Mouse (Mus musculus): ENCODE data around the gene Slc16a1. TPM values are rescaled to one million over a fixed set of nuclear protein-coding genes. Genes with fewer than 3 reads are reported as not detected.

Slc16a1 gene
- polyA plus RNA-seq, 1 experiment from 2014 or later = 4.0 TPM

DNA sequence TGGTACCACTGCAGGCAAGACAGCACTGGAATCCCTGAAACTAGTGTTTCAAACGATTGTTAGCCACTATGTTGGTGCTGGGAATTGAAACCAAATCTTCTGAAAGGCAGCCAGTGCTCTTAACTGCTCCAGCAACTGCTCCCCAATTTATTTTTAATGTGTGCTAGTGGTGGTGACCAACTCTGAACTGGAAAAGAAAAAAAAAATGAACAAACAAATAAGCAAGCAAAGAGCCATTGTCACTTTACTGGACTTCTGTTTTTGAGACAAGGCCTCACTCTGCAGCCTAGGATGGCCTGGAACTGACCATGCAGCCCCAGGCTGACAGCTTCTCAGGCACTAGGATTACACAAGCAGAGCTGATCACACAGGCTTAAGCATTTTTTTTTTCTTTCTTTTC, 16.6 kb upstream of the Slc16a1 start:
- H3K4me3 ChIP-seq (ENCODE audit: inconsistent target) = no peak overlapping the region
- WGBS (ENCODE audit: missing documents) = 53% methylated on average over 1 of the region's 1 CpGs
- H3K79me2 ChIP-seq (ENCODE audit: inconsistent target) = no peaks in the 10 kb centered on the region
- H3K27ac ChIP-seq = no peak overlapping the region
- no peaks in the 10 kb centered on the region for H3K36me3 ChIP-seq (ENCODE audit: inconsistent target)

DNA sequence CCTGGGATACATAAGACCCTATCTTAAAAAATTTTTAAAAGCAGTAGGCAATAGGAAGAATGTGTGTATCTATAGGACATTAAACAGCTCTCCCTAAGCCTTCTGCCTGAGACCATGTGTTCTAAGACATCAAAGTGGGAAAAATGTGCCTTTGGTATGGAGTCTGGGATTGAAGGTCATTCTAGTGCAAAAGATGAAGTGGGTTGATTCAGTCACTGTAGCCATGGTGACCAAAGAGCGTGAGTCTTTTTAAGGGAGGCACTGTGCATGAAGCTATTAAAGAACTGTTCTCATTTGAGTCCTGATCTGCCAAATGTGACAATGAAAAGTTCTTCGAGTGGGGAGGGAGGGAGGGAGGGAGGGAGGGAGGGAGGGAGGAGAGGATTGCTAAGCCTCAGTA, 8.7 kb upstream of the Slc16a1 start:
- no peaks in the 10 kb centered on the region for H3K79me2 ChIP-seq (ENCODE audit: inconsistent target)
- no peaks in the 10 kb centered on the region for H3K36me3 ChIP-seq (ENCODE audit: inconsistent target)
- 100% methylated on average over 1 of the region's 2 CpGs for WGBS (ENCODE audit: missing documents)
- H3K27ac ChIP-seq = no peak overlapping the region
- H3K4me3 ChIP-seq (ENCODE audit: inconsistent target) = no peak overlapping the region

DNA sequence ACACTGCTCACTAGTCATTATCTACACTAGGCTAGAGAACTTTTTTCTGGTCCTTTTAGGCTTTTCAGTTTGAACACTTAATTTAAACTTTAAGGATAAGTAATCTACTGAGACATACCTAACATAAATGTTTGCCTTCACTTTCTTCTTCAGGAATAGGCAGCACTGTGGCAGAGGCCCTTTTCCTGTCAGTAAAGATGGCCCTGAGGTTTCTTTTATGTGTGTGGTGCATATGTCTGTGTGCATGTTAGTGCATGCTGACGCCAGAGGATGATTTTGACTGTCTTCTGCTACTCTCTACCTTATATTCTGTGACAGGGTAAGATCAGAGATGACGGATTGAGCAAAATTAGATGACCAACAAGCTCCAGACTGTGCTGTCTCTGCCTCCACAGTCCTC, 7.5 kb upstream of the Slc16a1 start:
- 85% methylated on average over 2 of the region's 2 CpGs for WGBS (ENCODE audit: missing documents)
- no peaks in the 10 kb centered on the region for H3K36me3 ChIP-seq (ENCODE audit: inconsistent target)
- no peak overlapping the region for H3K27ac ChIP-seq
- no peak overlapping the region for H3K4me3 ChIP-seq (ENCODE audit: inconsistent target)
- no peaks in the 10 kb centered on the region for H3K79me2 ChIP-seq (ENCODE audit: inconsistent target)

DNA sequence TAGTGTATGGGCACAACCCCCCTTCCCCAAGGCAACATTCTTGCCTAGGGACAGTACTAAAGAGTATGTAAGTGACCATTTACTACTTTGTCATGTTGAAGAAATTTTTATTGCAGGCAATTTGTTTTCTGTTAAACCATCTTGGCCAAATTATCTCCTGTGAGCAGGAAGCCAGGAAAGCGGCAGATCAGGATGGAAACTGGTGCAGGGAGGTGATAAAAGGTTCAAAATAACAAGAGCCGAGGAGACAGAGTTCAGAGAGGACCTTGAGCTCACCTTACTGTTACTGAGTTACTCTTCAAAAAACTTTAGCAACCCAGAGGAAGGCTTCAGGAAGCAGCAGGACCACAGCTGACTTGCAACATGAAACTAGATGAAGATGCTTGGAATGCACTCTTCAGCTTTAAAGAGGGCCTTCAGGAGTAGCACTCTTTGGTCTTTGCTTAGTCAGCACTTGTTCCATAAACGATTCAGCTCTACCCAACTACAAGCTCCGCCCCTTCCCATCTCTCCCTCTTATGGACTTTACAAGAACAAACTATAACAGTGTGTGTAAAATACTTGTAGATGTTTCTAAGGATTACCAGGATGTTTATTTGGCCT, 5.8 kb upstream of the Slc16a1 start:
- Histone ChIP-seq H3K36me3 (ENCODE audit: inconsistent target) (no peaks in the 10 kb centered on the region), H3K79me2 (ENCODE audit: inconsistent target) (no peaks in the 10 kb centered on the region; the same call in 1 of the 2 replicates), H3K27ac (no peak overlapping the region), H3K4me3 (ENCODE audit: inconsistent target) (no peak overlapping the region)
- WGBS (ENCODE audit: missing documents) = 68% methylated on average over 4 of the region's 4 CpGs

DNA sequence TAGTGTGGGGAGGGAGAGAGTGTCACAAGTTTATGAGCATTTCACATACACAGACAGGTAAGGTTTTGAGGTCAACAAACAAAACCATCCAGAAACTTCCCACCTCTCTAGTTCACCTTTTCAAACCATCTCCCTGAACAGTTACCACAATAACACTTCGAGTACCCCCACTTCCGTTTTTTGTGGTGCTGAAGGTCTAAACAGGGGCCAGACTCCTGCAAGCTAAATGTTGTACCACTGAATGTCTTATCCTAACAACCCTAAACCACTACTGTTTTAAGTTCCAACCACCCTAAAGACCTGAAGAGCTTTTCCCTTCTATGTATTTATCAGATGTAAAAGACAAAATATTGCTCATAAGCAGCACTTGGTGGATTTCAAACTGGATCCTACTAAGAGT, 2.0 kb upstream of the Slc16a1 start:
- H3K79me2 ChIP-seq (ENCODE audit: inconsistent target) = no peaks in the 10 kb centered on the region; the same call in 1 of the 2 replicates
- no peak overlapping the region for H3K27ac ChIP-seq
- no peak overlapping the region for H3K4me3 ChIP-seq (ENCODE audit: inconsistent target)
- H3K36me3 ChIP-seq (ENCODE audit: inconsistent target) = no peaks in the 10 kb centered on the region
- 41% methylated on average over 2 of the region's 2 CpGs for WGBS (ENCODE audit: missing documents)

DNA sequence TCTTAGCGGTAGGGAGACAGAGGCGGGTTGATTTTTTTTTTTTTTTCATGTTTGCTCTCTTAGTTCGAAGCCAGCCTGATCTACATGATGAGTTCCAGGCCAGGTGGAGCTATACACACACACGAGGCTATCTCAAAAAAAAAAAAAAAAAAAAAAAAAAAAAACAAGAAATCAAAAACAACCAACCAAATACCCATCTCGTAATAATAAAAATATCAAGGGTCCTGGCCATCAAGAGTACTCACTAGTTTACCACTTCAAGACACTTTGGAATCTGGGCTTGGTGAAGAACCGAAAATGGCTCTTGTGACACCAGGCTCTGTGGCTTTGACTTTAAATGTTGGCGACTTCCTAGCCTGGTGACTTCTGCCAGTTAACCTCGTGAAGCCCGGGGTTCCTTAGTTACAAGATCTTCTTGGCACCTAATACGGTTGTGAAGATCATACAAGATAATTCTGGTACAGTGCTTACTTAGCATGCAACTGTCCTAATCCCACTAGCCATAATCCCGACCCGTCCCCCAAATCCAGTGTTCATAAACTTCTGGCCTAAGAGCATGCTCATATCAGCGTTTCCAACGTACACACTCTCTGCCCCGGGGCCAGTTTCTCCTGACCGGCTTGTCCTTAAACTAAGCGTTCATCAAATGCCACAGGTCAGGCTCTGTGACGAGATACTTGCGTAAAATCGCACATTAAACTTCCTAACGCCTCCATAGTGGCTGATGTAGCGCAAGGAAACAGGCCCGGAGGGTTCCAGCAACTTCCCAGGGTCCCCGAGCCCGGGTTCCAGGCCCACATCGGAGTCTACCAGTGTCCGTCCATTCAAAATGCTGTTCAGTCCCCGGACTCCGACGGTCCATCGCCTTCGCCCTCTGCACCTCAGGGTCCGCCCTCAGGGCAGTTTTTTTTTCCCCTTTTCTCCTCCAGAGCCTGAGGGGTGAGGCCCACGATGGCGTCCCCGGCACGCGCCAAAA, 753 bp upstream of the Slc16a1 start:
- peak overlapping the region; percentile 74 for H3K27ac ChIP-seq
- H3K4me3 ChIP-seq (ENCODE audit: inconsistent target) = peak overlapping the region; percentile 81
- H3K36me3 ChIP-seq (ENCODE audit: inconsistent target) = no peaks in the 10 kb centered on the region
- 7% methylated on average over 34 of the region's 38 CpGs for WGBS (ENCODE audit: missing documents)
- peaks cover 9% of the 10 kb centered on the region; the same call in 1 of the 2 replicates for H3K79me2 ChIP-seq (ENCODE audit: inconsistent target)

DNA sequence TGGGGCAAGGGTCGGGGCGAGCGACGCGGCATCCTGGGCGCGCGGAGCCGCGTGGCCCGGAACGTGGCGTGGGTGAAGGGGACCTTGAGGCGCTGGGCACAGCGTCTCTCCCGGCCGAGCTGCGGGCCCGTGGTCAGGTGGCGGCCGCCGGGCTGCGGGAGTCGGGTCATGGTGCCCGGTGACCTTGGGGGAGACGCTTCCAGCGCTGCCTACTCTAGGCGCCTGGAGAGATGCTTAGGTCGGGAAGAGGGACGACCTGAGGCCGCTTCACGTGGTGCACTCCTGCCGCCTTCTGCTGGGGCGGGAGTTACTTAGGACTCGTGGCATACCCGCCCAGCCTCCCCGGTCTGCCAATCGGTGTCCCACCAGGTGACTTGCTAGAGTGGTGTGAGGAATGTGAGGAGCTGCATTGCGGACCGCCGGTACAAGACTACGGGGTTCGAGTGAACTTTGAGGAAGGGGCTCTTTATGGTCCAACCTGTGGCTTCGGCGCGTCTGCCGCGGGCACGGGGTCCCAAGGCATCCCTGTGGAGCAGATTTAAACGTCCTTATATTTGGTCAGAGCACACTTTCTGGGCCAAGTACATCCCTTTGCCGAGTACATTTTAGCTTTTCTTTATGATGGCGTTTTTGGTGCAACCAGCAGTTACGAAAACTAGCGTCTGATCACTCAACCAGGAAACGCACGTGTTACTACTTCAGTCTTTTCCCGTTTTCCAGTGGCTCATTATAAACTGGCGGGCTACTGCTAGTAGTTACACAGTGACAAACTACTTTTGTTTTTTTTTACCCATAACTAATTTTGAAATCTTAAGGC, 672 bp downstream of the Slc16a1 start:
- WGBS (ENCODE audit: missing documents) = under 1% methylated on average over 48 of the region's 58 CpGs
- H3K79me2 ChIP-seq (ENCODE audit: inconsistent target) = peaks cover 11% of the 10 kb centered on the region; the same call in 1 of the 2 replicates
- H3K4me3 ChIP-seq (ENCODE audit: inconsistent target) = peak overlapping the region; percentile 65
- no peaks in the 10 kb centered on the region for H3K36me3 ChIP-seq (ENCODE audit: inconsistent target)
- H3K27ac ChIP-seq = no peak overlapping the region

DNA sequence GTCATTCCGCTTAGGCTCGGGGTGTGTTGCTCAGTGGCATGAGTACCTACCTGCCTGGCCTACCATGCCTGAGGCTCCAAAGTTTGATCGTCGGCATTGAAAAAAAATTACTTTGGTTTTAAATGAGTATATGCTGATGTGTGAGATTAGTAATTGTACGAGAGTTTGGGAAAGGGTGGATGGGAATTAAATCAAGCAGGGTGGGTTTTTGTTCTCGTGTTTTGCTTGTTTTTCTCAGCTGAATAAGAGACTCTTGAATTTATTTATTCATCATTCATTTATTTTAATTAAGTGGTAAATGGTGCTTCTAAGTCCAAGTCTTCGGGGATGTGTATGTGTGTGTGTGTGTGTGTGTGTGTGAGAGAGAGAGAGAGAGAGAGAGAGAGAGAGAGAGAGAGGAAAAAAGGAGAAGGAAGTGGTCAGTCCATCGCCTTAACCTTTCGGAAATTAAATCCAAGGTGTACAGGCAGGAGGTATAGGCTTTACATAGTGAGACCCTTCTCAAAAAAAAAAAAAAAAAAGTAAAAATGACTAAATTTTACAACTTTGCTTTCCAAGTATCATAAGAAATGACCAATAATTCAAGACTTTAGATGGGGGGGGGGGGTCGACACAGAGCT, 1.4 kb downstream of the Slc16a1 start:
- whole genome bisulfite sequencing (ENCODE audit: missing documents) = 12% methylated on average over 8 of the region's 10 CpGs
- H3K4me3 ChIP-seq (ENCODE audit: inconsistent target) = peak overlapping the region; percentile 65
- H3K27ac ChIP-seq = no peak overlapping the region
- H3K79me2 ChIP-seq (ENCODE audit: inconsistent target) = peaks cover 18% of the 10 kb centered on the region
- no peaks in the 10 kb centered on the region for H3K36me3 ChIP-seq (ENCODE audit: inconsistent target)

DNA sequence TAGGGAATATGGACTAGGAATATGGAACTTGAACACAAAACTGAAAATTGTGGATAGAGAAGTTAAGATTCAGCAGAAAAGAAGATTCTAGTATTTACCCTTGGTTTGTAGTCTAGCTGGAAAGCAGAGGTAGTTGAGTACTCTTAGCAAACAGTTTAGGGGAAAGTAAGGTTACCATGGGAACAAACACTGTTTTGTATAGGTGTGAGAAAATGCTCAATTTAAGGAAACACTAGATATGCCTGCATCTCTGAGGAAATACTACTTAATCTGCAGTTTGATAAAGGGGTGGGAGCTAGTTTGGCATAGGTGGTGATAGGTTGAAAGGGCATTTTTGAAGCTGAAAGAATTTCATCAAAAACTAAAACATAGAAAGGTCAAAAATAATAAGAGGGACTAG, 2.4 kb downstream of the Slc16a1 start:
- H3K79me2 ChIP-seq (ENCODE audit: inconsistent target) = peaks cover 27% of the 10 kb centered on the region
- no peaks in the 10 kb centered on the region for H3K36me3 ChIP-seq (ENCODE audit: inconsistent target)
- H3K27ac ChIP-seq = no peak overlapping the region
- no peak overlapping the region for H3K4me3 ChIP-seq (ENCODE audit: inconsistent target)

DNA sequence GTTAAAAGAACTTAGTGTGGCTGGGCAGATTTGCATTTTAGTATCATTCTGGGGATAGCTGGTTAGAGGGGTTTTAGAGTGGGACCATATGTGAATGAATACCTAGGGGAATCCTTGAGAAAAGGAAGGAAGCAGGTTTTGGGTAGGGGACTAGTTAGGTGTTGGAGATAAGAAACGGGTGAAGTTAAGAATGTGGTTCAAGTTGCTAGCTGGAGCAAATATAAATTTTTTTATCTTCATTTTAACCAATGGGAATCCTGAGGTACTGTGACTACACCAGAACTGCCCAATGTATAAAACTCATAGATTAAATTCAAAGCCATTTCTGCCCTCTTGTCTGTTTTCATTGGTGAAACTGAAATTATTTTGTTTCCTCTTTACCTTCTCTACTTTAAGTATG, 2.8 kb downstream of the Slc16a1 start:
- no peak overlapping the region for H3K27ac ChIP-seq
- H3K79me2 ChIP-seq (ENCODE audit: inconsistent target) = peaks cover 32% of the 10 kb centered on the region
- 38% methylated on average over 1 of the region's 1 CpGs for WGBS (ENCODE audit: missing documents)
- H3K36me3 ChIP-seq (ENCODE audit: inconsistent target) = no peaks in the 10 kb centered on the region
- no peak overlapping the region for H3K4me3 ChIP-seq (ENCODE audit: inconsistent target)

DNA sequence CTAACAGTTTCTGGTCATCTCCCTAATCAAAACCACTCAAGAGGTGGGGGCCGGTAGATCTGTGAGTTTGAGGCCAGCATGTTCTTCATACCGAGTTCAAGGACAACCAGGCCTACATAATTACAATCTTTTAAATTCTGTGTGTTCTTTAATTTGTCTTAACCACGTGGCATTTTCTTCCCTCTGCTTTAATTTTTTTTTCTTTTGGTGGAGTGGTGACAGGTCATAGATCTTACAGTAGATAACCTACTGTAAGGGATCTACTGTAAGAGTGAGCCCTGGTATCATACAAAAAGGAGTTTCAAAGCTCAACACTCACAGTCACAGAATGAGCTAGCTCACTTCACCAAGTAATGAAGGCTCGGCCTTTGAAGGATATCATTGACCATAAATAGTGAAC, 4.6 kb downstream of the Slc16a1 start:
- Histone ChIP-seq H3K4me3 (ENCODE audit: inconsistent target) (no peak overlapping the region), H3K36me3 (ENCODE audit: inconsistent target) (no peaks in the 10 kb centered on the region), H3K27ac (no peak overlapping the region), H3K79me2 (ENCODE audit: inconsistent target) (peaks cover 35% of the 10 kb centered on the region)
- WGBS (ENCODE audit: missing documents) = 71% methylated on average over 4 of the region's 4 CpGs

DNA sequence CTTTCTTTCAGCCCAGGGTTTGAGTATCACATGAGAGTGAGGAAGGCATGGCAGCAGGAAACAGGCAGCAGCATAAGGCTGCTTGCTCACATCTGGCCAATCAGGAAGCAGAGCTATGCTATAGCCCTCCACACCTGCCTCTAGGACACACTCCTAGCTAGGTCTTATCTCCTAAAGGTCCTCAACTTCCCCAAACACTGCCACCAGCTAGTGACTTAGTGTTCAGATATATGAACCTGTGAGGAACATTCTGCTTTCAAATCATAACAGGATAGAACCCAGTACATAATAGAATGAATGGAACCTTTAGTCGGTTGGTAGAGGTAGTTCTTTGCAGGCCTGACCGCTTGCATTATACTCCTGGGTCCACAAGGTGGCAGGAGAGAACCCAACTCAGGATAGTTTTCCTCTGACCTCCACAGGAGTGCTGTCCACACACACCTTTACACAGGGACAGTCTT, 5.4 kb downstream of the Slc16a1 start:
- no peaks in the 10 kb centered on the region for H3K36me3 ChIP-seq (ENCODE audit: inconsistent target)
- no peak overlapping the region for H3K27ac ChIP-seq
- H3K79me2 ChIP-seq (ENCODE audit: inconsistent target) = peaks cover 35% of the 10 kb centered on the region
- WGBS (ENCODE audit: missing documents) = 0% methylated on average over 2 of the region's 2 CpGs
- H3K4me3 ChIP-seq (ENCODE audit: inconsistent target) = no peak overlapping the region

DNA sequence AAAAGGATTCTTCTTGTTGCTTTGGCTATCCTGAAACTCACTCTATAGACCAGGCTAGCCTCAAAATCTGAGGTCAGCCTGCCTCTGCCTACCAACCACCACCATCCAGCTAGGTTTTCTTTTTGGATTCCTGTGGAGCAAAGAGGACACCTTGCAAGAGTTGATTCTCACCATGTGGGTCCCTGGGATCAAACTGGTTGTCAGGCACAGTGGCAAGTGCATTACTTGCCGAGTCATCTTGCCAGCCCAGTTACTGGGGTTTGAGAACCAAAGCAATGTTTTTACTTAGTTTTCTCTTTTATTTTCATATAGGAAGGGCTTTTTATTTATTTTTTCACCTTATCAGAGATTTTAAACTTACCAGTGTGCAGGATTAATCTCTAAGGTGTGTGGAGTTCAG, 5.9 kb downstream of the Slc16a1 start:
- H3K36me3 ChIP-seq (ENCODE audit: inconsistent target) = no peaks in the 10 kb centered on the region
- H3K27ac ChIP-seq = no peak overlapping the region
- no peak overlapping the region for H3K4me3 ChIP-seq (ENCODE audit: inconsistent target)
- peaks cover 35% of the 10 kb centered on the region for H3K79me2 ChIP-seq (ENCODE audit: inconsistent target)
- 100% methylated on average over 1 of the region's 1 CpGs for WGBS (ENCODE audit: missing documents)

DNA sequence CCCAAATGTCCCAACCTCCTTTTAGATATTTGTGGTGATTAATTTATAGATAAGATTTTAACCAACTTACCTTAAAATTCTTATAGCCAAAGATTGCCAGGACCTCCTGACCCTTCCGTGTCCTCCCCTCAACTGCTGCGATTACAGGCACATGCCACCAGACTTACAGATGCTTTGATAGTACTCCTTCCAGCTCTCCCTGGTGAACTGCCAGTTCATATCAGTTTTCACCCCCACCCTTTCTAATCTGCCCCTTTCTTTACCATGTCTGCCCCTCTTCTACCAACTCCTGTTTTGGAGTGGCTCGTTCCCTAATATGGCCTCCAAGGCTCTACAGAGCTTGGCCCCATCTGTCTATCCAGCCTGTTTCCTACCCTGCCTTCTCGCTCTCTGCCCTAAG, 15.8 kb downstream of the Slc16a1 start:
- Histone ChIP-seq H3K4me3 (ENCODE audit: inconsistent target) (no peak overlapping the region), H3K27ac (no peak overlapping the region)
- 96% methylated on average over 4 of the region's 4 CpGs for WGBS (ENCODE audit: missing documents)

More for the DNA sequence above, 15.8 kb downstream of the Slc16a1 start:
- H3K79me2 ChIP-seq (ENCODE audit: inconsistent target) = no peaks in the 10 kb centered on the region
- H3K36me3 ChIP-seq (ENCODE audit: inconsistent target) = no peaks in the 10 kb centered on the region

All from macrophage (primary cell).